Mouse (Mus musculus): ENCODE results near the gene Man1a. TPM values are rescaled to one million over a fixed set of nuclear protein-coding genes. Genes with fewer than 3 reads are reported as not detected.
A peak's percentile ranks its signal among the peaks of the same experiment; 100 is the strongest.

The Man1a gene
- polyA plus RNA-seq, 1 experiment from 2014 or later = 3.0 TPM

DNA sequence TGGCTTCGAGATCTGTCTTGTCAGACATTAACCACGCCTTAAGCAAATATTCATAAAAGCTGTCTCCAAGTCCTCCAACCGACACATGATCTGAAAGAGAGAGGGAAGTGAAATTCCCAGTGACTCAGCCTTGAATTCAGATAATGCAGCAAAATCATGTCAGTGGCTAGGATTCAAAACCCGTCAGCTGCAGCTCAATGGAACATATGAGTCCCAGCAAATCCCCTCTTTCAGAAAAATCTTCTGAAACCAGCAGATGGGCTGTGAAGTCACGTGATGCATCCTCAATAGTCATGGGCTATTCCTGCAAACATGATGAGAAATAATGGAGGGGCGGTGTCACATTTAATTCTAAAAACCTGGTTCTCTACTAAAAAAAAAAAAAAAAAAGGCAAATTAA, 151.0 kb downstream of the Man1a start:
- Histone ChIP-seq H3K9me3 (ENCODE audit: control insufficient read depth, low read length) (no peaks in the 10 kb centered on the region), H3K4me2 (ENCODE audit: low read depth, low read length) (no peak overlapping the region), H3K9ac (ENCODE audit: low read length) (no peak overlapping the region), H3K27ac (ENCODE audit: low read length) (no peak overlapping the region), H3K4me3 (ENCODE audit: low read length) (no peak overlapping the region), H3K27me3 (ENCODE audit: control insufficient read depth, insufficient read depth, low read depth, low read length) (no peaks in the 10 kb centered on the region), H3K4me1 (replicated peaks; ENCODE audit: control insufficient read depth, insufficient read depth, low read length) (no peaks in the 10 kb centered on the region), H3K36me3 (ENCODE audit: control insufficient read depth, insufficient read depth, low read length) (no peaks in the 10 kb centered on the region)
- no peak for ATAC-seq (ENCODE audit: low read depth)
- 74% methylated on average over 6 of the region's 6 CpGs for WGBS

DNA sequence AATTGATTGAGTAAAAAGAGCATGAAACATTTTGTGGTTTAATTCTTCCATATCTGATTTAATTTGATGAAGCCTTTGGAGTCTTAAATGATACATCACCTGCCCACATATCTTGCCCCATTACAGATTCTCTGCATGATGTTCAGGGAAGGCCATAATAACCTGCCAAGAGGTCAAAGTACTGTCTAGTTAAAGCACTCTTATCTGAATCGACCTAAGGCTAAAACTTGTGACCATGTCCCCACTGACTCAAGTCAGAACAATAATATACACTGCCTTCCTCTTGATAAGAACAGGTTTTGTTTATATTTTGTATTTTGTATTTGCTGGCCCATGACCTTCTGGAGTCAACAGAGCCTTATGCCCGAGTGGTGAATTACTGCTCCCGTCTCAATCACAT, 154.2 kb downstream of the Man1a start:
- no peaks in the 10 kb centered on the region for H3K4me1 ChIP-seq (replicated peaks; ENCODE audit: control insufficient read depth, insufficient read depth, low read length)
- H3K9ac ChIP-seq (ENCODE audit: low read length) = no peak overlapping the region
- H3K9me3 ChIP-seq (ENCODE audit: control insufficient read depth, low read length) = no peaks in the 10 kb centered on the region
- H3K27ac ChIP-seq (ENCODE audit: low read length) = no peak overlapping the region
- H3K36me3 ChIP-seq (ENCODE audit: control insufficient read depth, insufficient read depth, low read length) = no peaks in the 10 kb centered on the region
- ATAC-seq (ENCODE audit: low read depth) = no peak
- WGBS = 48% methylated on average over 3 of the region's 3 CpGs
- H3K4me2 ChIP-seq (ENCODE audit: low read depth, low read length) = no peak overlapping the region
- H3K27me3 ChIP-seq (ENCODE audit: control insufficient read depth, insufficient read depth, low read depth, low read length) = no peaks in the 10 kb centered on the region
- H3K4me3 ChIP-seq (ENCODE audit: low read length) = no peak overlapping the region

- no peak for ATAC-seq (ENCODE audit: low read depth)
- no peaks in the 10 kb centered on the region for H3K36me3 ChIP-seq (ENCODE audit: control insufficient read depth, insufficient read depth, low read length)
- no peaks in the 10 kb centered on the region for H3K27me3 ChIP-seq (ENCODE audit: control insufficient read depth, insufficient read depth, low read depth, low read length)
- 85% methylated on average over 3 of the region's 3 CpGs for WGBS
- 0 out of 2 replicates have a peak, but pooled peaks cover 2% of the 10 kb centered on the region for H3K4me1 ChIP-seq (replicated peaks; ENCODE audit: control insufficient read depth, insufficient read depth, low read length)
- no peak overlapping the region for H3K9ac ChIP-seq (ENCODE audit: low read length)
- no peaks in the 10 kb centered on the region for H3K9me3 ChIP-seq (ENCODE audit: control insufficient read depth, low read length)
- H3K27ac ChIP-seq (ENCODE audit: low read length) = no peak overlapping the region
- no peak overlapping the region for H3K4me3 ChIP-seq (ENCODE audit: low read length)
- H3K4me2 ChIP-seq (ENCODE audit: low read depth, low read length) = no peak overlapping the region
These were observed 158.9 kb downstream of the Man1a start for GRCm38 (mm10) chr10:53917517-53917916.

- no peak overlapping the region for H3K4me3 ChIP-seq (ENCODE audit: low read length)
- no peaks in the 10 kb centered on the region for H3K36me3 ChIP-seq (ENCODE audit: control insufficient read depth, insufficient read depth, low read length)
- H3K9ac ChIP-seq (ENCODE audit: low read length) = no peak overlapping the region
- WGBS = 52% methylated on average over 6 of the region's 6 CpGs
- no peak for ATAC-seq (ENCODE audit: low read depth)
- no peaks in the 10 kb centered on the region for H3K27me3 ChIP-seq (ENCODE audit: control insufficient read depth, insufficient read depth, low read depth, low read length)
- no peak overlapping the region for H3K4me2 ChIP-seq (ENCODE audit: low read depth, low read length)
- H3K9me3 ChIP-seq (ENCODE audit: control insufficient read depth, low read length) = no peaks in the 10 kb centered on the region
- 0 out of 2 replicates have a peak, but pooled peaks cover 2% of the 10 kb centered on the region for H3K4me1 ChIP-seq (replicated peaks; ENCODE audit: control insufficient read depth, insufficient read depth, low read length)
- H3K27ac ChIP-seq (ENCODE audit: low read length) = no peak overlapping the region
These were observed 160.7 kb downstream of the Man1a start for GRCm38 (mm10) chr10:53915719-53916118.

- Histone ChIP-seq H3K4me2 (ENCODE audit: low read depth, low read length) (no peak overlapping the region), H3K4me3 (ENCODE audit: low read length) (no peak overlapping the region), H3K9ac (ENCODE audit: low read length) (no peak overlapping the region), H3K36me3 (ENCODE audit: control insufficient read depth, insufficient read depth, low read length) (no peaks in the 10 kb centered on the region), H3K4me1 (replicated peaks; ENCODE audit: control insufficient read depth, insufficient read depth, low read length) (0 out of 2 replicates have a peak, but pooled peaks cover 2% of the 10 kb centered on the region), H3K27me3 (ENCODE audit: control insufficient read depth, insufficient read depth, low read depth, low read length) (no peaks in the 10 kb centered on the region), H3K27ac (ENCODE audit: low read length) (no peak overlapping the region), H3K9me3 (ENCODE audit: control insufficient read depth, low read length) (no peaks in the 10 kb centered on the region)
- 54% methylated on average over 8 of the region's 8 CpGs for whole genome bisulfite sequencing
- ATAC-seq (ENCODE audit: low read depth) = peak; percentile 60; the same call in 1 of the 2 replicates
These were observed 161.3 kb downstream of the Man1a start for GRCm38 (mm10) chr10:53914974-53915609.

DNA sequence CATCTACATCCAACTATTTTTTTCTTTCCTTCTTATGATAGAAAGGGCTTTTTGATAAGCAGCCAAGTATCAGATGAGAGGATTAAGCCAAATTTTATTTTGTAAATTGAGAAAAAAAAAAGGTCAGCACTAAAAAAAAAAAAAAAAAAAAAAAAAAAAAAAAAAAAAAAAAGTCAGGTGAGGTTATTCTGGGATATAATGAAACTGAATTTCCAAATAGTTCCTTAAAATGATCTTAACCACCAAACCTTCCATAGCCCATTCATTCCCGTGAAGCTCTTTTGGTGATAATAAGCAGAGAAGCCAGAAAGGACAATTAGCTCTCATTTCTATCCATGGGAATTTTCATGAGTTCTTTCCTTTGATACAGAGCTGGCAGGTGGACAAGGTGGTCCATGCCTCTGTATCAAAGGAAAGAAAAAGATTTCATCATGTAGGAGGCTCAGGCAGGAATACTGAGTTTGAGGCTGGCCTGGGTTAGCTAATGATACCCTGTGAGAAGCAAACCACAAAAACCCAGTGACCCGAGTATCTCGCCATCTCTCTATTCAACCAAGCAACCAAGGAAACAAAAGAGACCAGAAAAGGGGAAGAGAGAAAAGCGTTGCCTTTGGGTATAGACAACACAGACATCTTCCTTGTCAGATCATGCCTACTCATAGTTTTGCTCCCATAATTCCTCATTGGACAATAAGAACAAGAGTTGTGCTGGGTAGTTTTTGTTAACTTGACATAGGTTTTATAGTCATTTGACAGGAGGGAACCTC, 162.7 kb downstream of the Man1a start:
- Histone ChIP-seq H3K4me2 (ENCODE audit: low read depth, low read length) (no peak overlapping the region), H3K4me1 (replicated peaks; ENCODE audit: control insufficient read depth, insufficient read depth, low read length) (0 out of 2 replicates have a peak, but pooled peaks cover 2% of the 10 kb centered on the region), H3K27me3 (ENCODE audit: control insufficient read depth, insufficient read depth, low read depth, low read length) (no peaks in the 10 kb centered on the region), H3K9ac (ENCODE audit: low read length) (no peak overlapping the region), H3K4me3 (ENCODE audit: low read length) (no peak overlapping the region), H3K9me3 (ENCODE audit: control insufficient read depth, low read length) (no peaks in the 10 kb centered on the region), H3K27ac (ENCODE audit: low read length) (no peak overlapping the region), H3K36me3 (ENCODE audit: control insufficient read depth, insufficient read depth, low read length) (no peaks in the 10 kb centered on the region)
- 89% methylated on average over 4 of the region's 4 CpGs for WGBS
- ATAC-seq (ENCODE audit: low read depth) = no peak

DNA sequence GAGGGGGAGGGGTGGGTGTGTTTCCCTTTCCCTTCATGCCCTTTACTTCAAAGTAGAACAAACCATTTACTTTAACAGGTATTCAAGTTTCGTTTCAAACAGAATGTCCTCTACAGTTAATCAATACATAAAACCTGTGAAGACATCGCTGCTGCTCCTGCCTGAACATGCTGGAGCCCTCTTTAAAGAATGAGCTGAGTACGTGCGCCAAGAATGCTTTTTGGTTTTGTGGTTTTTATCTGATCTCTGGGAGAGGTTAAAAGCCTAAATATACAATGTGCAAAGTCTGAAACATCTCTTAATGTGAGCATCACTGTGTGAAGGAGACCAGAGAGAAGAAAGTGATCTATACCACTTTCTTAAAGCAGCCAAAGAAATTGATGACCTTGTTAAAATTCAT, 186.9 kb downstream of the Man1a start:
- 40% methylated on average over 4 of the region's 4 CpGs for WGBS
- H3K4me2 ChIP-seq (ENCODE audit: low read depth, low read length) = no peak overlapping the region

GRCm38 (mm10) chr10:53888382-53889110, 187.9 kb downstream of the Man1a start:
- Histone ChIP-seq H3K4me3 (ENCODE audit: low read length) (no peak overlapping the region), H3K4me1 (replicated peaks; ENCODE audit: control insufficient read depth, insufficient read depth, low read length) (no peaks in the 10 kb centered on the region; the same call in 1 of the 2 replicates), H3K27me3 (ENCODE audit: control insufficient read depth, insufficient read depth, low read depth, low read length) (no peaks in the 10 kb centered on the region), H3K9me3 (ENCODE audit: control insufficient read depth, low read length) (no peaks in the 10 kb centered on the region), H3K27ac (ENCODE audit: low read length) (no peak overlapping the region), H3K9ac (ENCODE audit: low read length) (no peak overlapping the region), H3K36me3 (ENCODE audit: control insufficient read depth, insufficient read depth, low read length) (no peaks in the 10 kb centered on the region), H3K4me2 (ENCODE audit: low read depth, low read length) (no peak overlapping the region)
- peak; percentile 94 for ATAC-seq (ENCODE audit: low read depth)
- 61% methylated on average over 10 of the region's 10 CpGs for WGBS

More for the DNA sequence above, 186.9 kb downstream of the Man1a start:
- H3K27me3 ChIP-seq (ENCODE audit: control insufficient read depth, insufficient read depth, low read depth, low read length) = no peaks in the 10 kb centered on the region
- no peaks in the 10 kb centered on the region for H3K36me3 ChIP-seq (ENCODE audit: control insufficient read depth, insufficient read depth, low read length)
- H3K27ac ChIP-seq (ENCODE audit: low read length) = no peak overlapping the region
- no peak overlapping the region for H3K4me3 ChIP-seq (ENCODE audit: low read length)
- H3K4me1 ChIP-seq (replicated peaks; ENCODE audit: control insufficient read depth, insufficient read depth, low read length) = no peaks in the 10 kb centered on the region; the same call in 1 of the 2 replicates
- no peak overlapping the region for H3K9ac ChIP-seq (ENCODE audit: low read length)
- H3K9me3 ChIP-seq (ENCODE audit: control insufficient read depth, low read length) = no peaks in the 10 kb centered on the region
- ATAC-seq (ENCODE audit: low read depth) = no peak

- H3K4me3 ChIP-seq (ENCODE audit: low read length) = no peak overlapping the region
- no peaks in the 10 kb centered on the region for H3K36me3 ChIP-seq (ENCODE audit: control insufficient read depth, insufficient read depth, low read length)
- ATAC-seq (ENCODE audit: low read depth) = no peak
- 72% methylated on average over 5 of the region's 5 CpGs for WGBS
- no peaks in the 10 kb centered on the region; the same call in 1 of the 2 replicates for H3K4me1 ChIP-seq (replicated peaks; ENCODE audit: control insufficient read depth, insufficient read depth, low read length)
- H3K9ac ChIP-seq (ENCODE audit: low read length) = no peak overlapping the region
- no peak overlapping the region for H3K27ac ChIP-seq (ENCODE audit: low read length)
- H3K9me3 ChIP-seq (ENCODE audit: control insufficient read depth, low read length) = no peaks in the 10 kb centered on the region
- no peaks in the 10 kb centered on the region for H3K27me3 ChIP-seq (ENCODE audit: control insufficient read depth, insufficient read depth, low read depth, low read length)
- H3K4me2 ChIP-seq (ENCODE audit: low read depth, low read length) = no peak overlapping the region
These were observed 189.9 kb downstream of the Man1a start for GRCm38 (mm10) chr10:53886475-53886874.

Data from lung, embryonic 16.5 days (tissue).